Mouse (Mus musculus) cerebellum, postnatal 4 days (tissue): Measurements from ENCODE around the gene Ring1.
A peak's percentile ranks its signal among the peaks of the same experiment; 100 is the strongest.

Experiments
- DNase-seq, 2 experiments: peaks; one replicate each; pipeline ENCODE4 v3.0.0; 2022; ENCODE audit warnings: low spot score in 2 of 2, mixed read lengths in 1 of 2

The Ring1 gene

DNA sequence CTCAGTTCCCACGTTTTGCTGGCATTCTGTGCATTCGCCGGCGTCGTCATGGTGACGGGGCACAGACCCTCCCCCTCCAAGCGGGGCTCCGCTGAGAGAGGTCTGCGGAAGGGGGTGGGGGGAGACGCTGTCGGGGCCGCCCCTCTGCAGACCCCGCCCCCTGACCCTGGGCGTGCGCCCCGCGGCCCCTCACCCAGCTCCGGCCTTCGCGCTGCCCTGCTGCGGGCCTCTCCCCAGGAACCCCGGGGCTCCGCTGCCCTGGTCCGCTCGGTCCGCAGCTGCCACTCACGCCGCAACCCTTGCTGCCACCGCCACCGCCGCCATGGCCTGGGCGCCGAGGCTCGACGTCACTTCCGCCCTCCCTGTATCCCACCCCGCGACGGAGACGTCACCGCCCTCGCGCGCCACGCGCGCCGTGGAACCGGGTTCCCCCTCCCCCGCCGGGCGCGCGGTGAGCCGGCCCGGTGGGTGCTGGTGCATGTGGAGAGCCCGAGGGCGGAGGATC, at the start of gene Ring1:
Ring1 (minus strand) TSS at position 364 of the 505 bp plus-strand sequence.
- DNase-seq: peak; percentile 78 to 86

GRCm38 (mm10) chr17:34072091-34072490, 47.6 kb upstream of the Ring1 start:
- DNase-seq: no peak

DNA sequence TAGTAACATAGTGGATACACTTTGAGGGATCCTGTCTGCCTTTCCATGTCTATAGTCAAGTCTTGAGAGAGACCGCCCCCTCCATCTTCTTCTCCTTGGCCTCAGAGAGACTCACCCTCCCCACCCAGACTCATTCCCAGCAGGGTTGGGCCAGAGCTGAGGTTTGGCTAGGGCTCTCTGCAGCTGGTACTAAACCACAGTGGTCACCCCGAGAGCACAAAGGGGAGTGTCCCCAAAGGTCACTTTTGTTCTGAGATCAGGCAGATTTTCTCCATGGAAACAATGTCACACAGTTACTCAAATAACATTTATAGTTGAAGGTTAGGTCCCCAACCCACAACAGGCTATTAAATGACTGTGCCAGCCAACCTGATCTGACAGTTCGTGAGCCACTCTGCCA, 44.4 kb upstream of the Ring1 start:
- DNase-seq: no peak

DNA sequence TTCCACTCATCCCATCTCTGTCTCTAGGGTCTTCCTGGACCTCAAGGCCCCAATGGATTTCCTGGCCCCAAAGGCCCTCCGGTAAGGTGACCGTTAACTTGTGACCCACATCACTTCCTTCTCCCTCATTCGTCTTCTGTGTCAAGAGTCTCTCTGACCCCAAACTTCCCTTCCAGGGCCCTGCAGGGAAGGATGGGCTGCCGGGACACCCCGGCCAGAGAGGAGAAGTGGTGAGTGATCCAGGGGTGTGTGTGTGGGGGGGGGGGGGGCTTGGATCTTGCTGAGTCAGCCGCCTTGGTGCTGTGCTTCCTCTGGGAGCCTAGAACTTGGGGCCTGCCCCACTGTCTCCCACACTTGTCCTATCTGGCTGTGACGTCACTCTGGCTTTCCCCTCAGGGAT, 32.7 kb upstream of the Ring1 start:
- no peak for DNase-seq

DNA sequence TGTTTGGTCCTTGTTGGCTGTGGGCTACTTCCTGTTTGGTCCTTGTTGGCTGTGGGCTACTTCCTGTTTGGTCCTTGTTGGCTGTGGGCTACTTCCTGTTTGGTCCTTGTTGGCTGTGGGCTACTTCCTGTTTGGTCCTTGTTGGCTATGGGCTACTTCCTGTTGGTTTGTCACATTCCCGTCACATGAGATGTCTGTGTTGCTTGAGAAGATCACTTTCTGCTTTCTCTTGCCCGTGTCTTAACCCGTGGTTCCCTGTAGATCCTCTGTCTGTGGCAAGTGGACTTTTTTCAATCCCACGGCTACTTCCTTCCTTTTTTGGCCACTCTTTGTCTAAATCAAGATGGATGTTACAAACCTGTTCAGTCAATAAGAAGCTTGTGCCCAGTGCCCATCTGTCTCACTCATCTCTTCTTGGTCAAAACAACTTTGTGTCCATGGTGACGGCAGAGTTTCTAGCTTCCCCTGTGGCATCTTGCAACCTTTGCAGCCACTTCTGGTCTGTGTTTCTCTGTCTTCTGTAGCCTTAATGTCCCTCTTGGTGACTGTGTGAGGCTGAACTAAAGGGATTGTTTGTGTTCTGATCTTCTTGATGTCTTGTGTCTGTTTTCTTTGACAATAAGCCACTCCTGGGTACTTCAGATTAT, 23.0 kb upstream of the Ring1 start:
- no peak for DNase-seq

DNA sequence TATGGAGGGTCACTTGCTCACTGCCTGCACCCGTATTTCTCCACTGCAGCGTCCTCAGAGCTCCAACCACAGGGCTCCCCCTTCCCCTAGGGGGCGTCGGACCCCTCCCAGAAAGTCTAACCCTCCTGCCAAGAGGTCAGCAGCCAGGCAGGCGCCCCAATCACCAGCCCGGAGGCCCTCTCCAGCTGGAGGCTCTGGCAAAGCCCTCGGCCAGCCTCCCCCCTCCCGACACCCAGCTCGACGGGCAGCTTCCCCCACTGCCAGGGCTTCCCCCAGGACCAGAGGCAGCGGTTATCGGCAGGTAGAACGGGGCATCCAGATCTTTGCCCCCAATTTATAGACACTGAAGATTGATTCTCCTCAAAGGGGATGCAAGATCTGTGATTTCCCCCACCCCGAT, 21.5 kb upstream of the Ring1 start:
- DNase-seq: no peak

GRCm38 (mm10) chr17:34039562-34040450, 15.3 kb upstream of the Ring1 start:
- no peak for DNase-seq

DNA sequence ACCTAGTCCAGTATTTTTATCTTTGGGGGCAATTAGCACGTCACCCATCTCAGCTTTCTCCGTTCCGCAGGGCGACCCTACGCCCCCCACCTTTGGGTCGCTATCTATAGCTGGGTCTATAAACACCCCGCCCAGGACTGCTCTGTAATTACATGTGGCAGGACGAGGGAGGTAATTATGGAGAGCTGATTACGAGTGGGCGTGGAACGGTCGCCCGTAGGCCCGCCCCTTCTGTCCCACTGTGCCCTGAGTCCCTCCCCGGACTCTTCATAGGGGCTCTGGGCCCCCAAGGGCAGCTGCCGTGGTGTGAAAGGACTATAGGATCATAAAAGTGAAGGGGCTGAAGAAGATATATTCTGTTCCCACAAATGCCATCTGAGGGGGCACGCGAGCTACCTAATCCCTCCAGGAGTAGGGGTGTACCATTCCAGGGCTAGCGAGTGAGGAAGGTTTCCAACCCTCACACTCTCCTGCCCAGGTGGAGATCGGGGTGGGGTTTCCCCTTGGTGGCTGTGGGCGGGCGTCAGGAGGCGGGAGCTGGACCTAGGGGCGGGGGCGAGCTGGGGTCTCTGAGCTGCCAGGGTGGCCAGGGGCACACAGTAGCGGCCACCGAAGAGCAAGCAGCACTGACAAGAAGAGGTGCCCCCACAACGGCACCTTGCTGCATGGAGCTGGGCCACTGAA, 14.5 kb upstream of the Ring1 start, which contains the start of gene Col11a2:
Col11a2 (plus strand) TSS at position 560 of the 684 bp plus-strand sequence.
- no peak for DNase-seq

DNA sequence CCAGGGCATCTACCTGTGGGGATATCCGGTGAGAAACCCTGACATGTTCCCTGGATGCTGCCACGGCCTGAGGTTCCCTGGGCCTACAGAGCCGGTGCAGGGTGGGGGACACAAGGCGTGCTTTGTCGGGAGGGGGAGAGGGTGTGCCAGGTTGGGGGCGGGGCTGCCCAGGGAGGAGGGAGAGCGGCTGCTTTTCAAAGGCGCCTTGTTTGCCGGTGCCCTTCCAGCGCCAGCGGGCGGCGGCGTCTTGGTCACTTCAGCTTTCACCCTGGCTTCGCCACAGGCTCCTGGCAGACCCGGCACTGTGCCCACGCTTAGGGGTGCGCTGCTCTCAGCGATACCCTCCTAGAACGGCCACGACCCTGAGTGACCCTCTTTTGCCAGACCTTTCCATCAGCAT, 14.0 kb upstream of the Ring1 start:
- DNase-seq: no peak

GRCm38 (mm10) chr17:34037241-34037640, 12.8 kb upstream of the Ring1 start:
- DNase-seq: no peak

DNA sequence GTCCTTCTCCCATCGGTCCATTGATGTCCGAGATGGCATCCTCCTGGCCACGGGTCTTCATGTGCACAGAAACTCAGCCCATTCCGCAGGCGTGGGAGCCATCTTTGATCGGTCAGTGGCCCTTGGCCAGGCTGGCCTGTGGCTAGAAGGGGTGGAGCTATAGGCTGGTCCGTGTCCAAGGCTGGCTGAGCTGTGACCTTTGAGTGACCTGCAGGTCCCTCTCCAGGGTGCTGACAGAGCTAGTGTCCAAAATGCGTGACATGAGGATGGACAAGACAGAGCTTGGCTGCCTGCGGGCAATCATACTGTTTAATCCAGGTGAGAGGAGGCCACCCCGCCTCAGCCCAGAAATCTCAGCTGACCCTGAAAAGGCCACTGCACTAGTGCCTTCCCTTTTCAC, 12.2 kb upstream of the Ring1 start:
- DNase-seq: no peak

GRCm38 (mm10) chr17:34035517-34035916, 11.0 kb upstream of the Ring1 start:
- no peak for DNase-seq

- peak in 1 of 2 experiments; percentile 69 for DNase-seq
Observed at GRCm38 (mm10) chr17:34034064-34034463, 9.6 kb upstream of the Ring1 start.

- DNase-seq: no peak
Observed at GRCm38 (mm10) chr17:34033441-34033840, 9.0 kb upstream of the Ring1 start.

DNA sequence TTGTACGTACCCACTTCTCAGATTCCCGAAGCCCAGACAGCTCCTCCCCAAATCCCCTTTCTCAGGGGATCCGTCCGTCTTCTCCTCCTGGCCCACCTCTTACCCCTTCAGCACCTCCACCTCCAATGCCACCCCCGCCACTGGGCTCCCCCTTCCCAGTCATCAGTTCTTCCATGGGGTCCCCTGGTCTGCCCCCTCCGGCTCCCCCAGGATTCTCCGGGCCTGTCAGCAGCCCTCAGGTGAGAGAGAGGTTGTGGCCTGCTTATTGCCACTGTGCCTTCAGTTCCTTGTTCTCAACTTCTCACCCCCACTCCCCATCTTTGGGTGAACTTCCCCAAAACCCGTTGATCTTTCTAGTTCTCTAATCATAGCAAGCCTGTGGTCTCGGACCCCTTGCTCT, 8.3 kb upstream of the Ring1 start:
- DNase-seq: no peak

DNA sequence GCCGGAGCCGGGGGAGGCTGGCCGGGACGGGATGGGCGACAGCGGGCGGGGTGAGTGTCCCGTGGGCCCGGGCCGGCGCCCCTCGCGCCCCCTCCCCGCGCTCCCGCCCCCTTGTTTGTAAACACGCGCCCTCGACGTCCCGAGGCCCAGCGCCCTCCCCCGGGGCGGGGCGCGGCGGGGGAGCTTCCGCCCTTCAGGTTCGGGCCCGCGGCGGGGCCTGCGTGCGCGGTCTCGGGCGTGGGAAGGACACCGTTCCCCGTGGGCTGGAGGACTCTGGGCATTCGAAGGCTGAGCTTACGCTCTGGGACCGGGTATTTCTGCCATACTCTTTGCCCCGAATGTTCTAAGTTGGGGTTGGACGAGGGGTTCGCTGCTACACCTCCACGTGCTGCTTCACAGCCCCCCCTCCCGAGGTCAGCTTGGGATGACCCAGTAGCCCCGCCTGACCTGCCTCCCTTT, 7.7 kb upstream of the Ring1 start:
- DNase-seq: no peak

GRCm38 (mm10) chr17:34031465-34032173, 7.1 kb upstream of the Ring1 start, which contains the start of the genes Slc39a7 and Rxrb:
TSS of gene Slc39a7 (minus strand) at chr17:34031682.
TSS of gene Rxrb (plus strand) at chr17:34031812.
- peak; percentile 99 to 100 for DNase-seq

DNA sequence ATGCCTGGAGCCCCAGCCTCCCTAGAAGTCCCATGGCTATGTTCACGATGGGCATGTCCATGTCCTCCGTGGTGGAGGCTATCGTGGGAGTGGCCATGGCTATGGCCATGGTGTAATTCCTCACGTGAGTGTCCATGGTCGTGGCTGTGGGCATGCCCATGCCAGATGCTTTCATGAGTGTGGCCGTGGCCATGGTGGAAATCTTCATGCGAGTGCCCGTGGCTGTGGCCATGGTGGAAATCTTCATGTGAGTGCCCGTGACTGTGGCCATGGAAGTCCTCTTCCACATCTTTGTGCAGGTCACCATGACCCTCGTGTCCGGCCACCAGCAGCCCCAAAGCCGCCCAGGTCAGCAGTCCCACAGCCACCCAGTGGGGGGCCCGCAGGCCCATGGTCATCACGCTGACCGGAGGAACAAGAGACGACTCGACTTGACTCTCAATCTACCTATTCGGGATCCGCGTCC, 6.4 kb upstream of the Ring1 start:
- DNase-seq: peak in 1 of 2 experiments; percentile 20

GRCm38 (mm10) chr17:34029890-34030595, 5.6 kb upstream of the Ring1 start:
- peak in 1 of 2 experiments; percentile 16 for DNase-seq

GRCm38 (mm10) chr17:34029150-34029889, 4.8 kb upstream of the Ring1 start:
- peak in 1 of 2 experiments; percentile 19 for DNase-seq
